Mouse (Mus musculus): Measurements from ENCODE around the gene Car5b.

Car5b gene

DNA sequence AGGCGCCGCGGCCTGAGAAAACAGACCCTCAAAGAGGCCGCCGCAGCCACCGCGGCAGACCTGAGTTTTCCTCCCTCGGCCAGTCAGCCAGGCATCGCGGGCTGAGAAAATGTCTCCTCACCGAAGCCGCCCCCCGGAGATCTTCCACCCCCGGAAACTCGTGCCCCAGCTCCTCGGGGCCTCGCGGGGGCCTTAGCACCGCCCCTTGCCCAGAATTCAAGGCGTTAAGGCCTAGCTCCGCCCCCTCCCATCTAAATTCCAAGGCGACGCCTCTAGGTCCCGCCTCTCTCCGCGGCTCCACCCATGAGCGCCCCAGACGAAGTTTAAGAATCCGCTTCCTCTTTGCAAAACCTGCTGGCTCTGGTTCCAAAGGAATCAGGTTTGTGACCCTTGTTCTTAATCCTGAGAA lies 69.3 kb downstream of the Car5b start, which contains the start of gene Zrsr2:
Gene Zrsr2 (minus strand): TSS at position 195 of the 409 bp plus-strand sequence.
- peak; percentile 57 to 75 for DNase-seq (ENCODE audit: low spot score in 2 of 2)

DNA sequence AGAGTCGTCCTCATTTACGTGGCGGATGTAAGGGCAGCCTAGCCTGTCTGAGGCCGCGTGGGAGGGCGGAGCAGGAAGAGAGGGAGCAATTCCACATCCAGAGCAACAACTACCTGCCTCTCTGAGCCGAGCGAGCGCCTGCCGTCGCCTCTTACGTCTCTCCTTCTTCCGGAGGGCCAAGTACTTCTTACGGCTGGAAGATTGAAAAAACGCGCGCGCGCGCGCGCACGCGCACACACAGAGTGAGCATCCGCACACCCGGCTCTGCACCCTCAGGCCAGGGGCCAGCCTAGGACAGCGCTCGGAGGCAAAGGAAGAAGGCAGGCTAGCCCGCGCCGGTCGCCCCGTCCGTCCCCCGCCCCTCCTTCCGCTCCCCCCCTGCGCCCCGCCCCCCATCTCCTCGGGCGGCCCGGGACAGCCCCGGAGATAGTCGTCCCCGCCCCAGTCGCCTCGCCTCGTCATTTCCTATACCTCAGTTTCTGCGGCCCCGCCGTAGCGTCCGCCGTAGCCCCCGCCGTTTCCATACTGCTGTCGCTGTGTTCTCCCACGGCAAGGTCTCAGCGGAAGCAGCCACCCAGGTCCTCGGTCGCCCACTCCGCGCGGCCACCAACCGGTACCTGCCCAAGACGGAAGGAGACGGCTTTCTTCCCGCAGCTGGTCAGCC lies 69.9 kb downstream of the Car5b start:
- DNase-seq (ENCODE audit: low spot score in 2 of 2), result peak; percentile 7 to 36

DNA sequence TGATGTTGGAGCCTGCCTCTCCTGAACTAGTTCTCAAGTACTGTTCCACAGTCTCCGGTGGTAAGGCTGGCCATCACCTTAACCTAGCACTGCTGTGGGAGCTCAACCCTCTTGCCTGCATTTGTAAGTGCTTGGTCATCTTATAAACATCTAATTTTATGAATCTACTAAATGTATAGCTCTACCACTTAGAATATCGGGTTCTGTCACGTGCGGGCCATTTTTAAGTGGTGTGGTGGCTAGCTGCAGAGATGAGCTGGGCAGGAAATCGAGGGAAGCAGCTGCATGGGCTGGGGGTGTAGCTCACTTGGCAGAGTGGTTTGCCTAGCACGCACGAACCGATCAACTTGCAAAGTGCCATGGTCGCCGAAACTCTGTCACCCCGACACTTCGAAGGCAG lies 70.4 kb downstream of the Car5b start:
- no peak for DNase-seq (ENCODE audit: low spot score in 2 of 2)

DNA sequence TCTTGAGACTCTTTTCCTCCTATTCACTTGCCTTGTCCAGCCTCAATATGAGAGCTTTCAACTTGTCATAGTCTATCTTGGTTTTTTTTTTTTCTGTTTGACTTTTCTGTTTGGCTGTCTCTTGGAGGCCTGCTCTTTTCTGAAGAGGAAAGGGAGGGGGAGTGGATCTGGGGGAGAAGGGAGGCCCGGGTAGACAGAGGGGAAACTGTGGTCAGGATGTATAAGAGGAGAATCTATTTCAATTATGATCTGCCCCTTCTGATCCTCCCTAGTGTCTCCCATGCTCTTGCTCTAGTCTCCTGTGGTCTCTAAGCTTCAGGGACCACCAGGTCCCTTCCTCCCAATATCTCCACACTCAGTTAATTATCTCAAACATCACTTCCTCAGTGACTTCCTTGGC lies 76.2 kb downstream of the Car5b start:
- no peak for DNase-seq (ENCODE audit: low spot score in 2 of 2)

DNA sequence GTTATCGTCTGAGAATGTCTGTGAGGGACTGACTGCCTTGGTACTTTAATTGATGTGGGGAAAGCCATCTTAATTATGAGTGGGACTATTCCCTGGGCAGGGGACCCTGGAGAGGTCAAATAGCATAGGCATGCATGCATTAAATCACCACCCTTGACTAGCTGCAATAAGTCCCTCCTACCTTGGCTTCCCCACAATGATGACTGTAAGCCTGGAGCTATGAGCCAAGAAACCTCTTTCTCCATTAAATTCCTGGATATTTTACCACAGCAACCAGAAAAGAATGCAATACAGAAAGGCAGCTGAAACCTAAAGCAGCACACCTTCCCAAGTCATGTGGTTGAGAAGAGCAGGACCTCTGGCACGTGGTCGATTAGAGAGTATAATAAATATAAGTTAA lies 83.4 kb downstream of the Car5b start:
- no peak for DNase-seq (ENCODE audit: low spot score in 2 of 2)

DNA sequence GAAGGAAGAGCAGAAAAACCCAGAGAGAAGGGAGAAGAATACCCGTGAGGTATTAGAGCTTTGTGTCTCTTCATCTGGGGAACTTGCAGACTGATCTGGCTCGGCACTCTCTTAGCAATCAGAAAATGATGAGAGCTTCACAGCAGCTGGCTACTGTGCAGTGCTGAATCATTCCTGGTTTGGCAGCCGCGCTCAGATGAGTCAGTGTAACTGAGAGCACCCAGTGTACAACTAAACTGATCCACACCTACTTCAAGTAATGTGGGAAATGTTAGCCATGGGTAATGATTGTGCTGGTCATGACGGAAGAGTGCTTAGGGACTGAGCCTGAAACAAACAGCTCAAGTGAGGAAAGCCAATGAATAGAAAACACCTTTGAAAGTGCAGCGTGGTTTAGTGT lies 89.2 kb downstream of the Car5b start:
- DNase-seq (ENCODE audit: low spot score in 2 of 2), result peak; percentile 51 to 62

DNA sequence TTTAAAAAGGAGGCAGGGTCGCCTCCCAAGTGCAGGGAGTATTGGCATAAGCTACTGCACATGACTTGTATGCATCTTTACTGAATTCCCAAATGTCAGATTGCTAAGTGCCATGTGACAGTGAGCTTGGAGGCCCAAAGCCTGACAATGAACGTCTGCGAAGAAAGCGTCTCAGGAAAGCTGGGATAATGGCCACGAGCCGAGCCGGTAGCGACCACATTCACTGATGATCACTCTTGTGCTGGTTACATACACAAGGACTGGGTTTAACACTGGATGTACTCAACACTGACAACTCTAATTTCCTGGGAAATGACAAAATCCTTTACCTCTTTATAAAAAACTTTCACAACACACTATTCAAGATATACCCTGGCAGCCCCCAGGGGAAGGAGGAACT lies 93.1 kb downstream of the Car5b start:
- no peak for DNase-seq (ENCODE audit: low spot score in 2 of 2)

DNA sequence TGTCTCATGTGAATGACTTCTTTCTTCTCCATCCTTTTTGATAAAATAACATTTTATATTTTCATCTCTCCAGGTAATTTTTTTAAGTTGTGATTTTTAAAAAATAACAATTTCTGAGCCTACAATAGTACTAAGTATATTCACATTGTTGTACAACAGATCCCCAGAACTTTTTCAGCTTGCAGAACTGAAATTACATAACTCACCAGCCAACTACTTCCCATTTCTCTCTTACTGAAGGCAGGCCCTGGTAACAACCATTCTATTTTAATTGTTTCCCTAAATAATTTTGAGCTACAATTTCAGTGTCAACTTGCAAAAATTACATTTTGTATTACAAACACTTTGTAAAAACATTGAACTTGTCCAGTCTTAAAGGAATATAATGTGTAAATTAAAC lies 98.2 kb downstream of the Car5b start:
- DNase-seq (ENCODE audit: low spot score in 2 of 2), result no peak
